Mouse (Mus musculus): ENCODE measurements around the gene Hspg2. TPM values are rescaled to one million over a fixed set of nuclear protein-coding genes. Genes with fewer than 3 reads are reported as not detected.

Gene Hspg2
- polyA plus RNA-seq, 1 experiment from 2014 or later: 7.5 TPM

DNA sequence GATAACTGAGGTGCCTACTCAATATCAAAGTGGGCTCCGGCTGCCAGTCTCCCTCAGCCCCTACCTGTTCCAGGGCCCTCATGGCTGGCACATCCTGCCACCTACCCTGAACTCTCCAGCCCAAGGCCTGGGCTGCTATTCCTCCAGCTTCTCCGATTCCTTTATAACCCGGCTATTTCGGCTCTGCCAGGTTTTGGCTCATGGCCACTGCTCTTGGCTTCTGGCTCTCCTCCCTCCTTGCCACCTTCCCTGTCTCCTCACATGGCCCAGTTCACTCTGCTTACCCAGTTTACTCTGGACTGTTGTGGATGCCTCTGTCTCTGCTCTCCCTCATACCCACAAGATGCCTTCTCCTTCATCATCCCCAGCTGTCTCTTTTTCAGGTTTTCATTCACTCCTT is 122.4 kb downstream of the Hspg2 start:
- Histone ChIP-seq H3K4me3 (replicated peaks) (no peak overlapping the region), H3K36me3 (no peaks in the 10 kb centered on the region), H3K9me3 (replicated peaks) (no peaks in the 10 kb centered on the region), H3K27me3 (replicated peaks) (no peaks in the 10 kb centered on the region), H3K27ac (replicated peaks) (no peak overlapping the region), H3K4me2 (no peak overlapping the region), H3K4me1 (peaks cover 12% of the 10 kb centered on the region), H3K9ac (replicated peaks) (no peak overlapping the region)
- ATAC-seq (ENCODE audit: low FRiP score): no peak
- WGBS: 87% methylated on average over 4 of the region's 4 CpGs

DNA sequence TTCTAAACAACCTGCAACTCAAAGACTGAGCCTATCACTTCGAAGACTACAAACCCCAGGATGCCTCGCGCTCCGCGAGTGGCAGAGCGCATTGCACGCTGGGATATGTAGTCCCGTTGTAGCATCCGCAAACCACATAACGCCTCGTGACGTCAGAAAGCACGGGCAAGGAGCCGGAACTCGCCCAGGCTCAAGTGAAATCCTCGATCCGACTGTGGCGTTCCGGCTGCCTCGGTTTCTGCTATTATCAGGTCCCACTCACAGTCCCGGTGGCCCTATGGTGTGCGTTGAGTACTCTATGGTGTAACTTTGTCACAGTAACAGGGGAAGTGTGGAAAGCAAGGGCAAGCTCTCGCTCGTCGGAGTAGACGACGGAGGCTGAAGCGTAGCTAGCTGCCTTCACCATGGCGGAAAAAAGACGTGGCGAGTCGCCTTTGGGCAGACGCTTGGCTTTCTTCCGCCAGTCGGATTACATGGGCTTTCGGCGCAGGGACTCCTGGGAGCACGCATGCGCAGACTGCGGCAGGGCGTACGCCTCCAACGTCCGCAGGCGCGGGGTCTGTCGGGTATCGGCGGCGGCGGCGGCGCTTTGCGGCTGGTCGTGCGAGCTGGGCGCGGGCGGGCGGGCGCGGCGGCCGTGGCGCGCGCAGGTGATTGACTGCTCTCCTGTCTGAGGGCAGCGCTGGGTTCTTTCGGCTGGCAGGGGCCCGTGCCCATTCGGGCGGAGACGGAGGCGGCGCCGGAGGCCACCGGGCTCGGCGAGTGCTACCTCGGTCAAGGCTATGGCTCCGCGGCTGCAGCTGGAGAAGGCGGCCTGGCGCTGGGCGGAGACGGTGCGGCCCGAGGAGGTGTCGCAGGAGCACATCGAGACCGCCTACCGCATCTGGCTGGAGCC is 125.3 kb downstream of the Hspg2 start, which contains the start of gene Usp48:
Gene Usp48 (plus strand): TSS at position 155 of the 895 bp plus-strand sequence.
- ATAC-seq (ENCODE audit: low FRiP score): peak; percentile 94
- Histone ChIP-seq H3K9me3 (replicated peaks) (no peaks in the 10 kb centered on the region), H3K4me2 (peak within 1 kb of the TSS; percentile 94), H3K27me3 (replicated peaks) (no peaks in the 10 kb centered on the region), H3K27ac (replicated peaks) (peak within 1 kb of the TSS; percentile 100), H3K4me1 (peaks cover 37% of the 10 kb centered on the region), H3K4me3 (replicated peaks) (peak within 1 kb of the TSS; percentile 96), H3K36me3 (no peaks in the 10 kb centered on the region), H3K9ac (replicated peaks) (peak within 1 kb of the TSS; percentile 89)
- under 1% methylated on average over 92 of the region's 92 CpGs for WGBS

DNA sequence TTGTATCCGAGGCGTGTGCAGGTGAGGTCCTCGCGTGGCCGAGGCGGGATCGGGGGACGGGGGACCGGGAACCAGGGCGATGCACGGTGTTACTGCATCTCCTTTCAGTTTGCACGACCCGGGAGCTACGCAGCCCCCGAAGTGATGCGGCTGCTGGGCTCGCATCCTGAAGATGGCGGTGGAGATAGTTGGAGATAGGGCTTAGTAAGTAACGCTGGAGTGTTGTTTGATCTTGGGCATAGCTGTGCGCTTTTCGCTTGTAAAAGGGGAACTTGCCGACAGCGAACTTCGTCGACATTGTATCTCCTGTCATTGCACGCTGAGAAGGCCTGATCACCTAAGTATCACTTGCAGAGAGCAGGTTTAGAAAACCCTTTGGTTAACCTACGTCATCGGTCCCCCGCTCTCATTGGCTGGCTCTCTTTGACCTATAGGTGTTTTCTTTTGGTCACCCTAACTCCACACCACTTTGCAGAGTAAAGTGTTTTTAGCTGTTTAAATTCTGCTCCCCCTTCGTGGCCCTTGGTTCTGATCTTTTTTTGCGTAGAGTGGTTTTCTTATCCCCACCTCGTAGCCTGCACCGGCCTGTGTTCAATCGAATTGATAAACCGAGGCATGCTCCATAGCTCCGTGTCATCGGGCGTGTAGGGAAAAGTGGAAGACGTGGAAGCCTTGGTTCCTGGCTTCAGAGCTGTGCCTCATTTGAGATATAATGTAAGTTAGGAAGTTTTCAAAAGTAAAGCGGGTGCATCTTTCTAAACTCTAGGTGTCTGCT is 126.1 kb downstream of the Hspg2 start:
- peak; percentile 30 for ATAC-seq (ENCODE audit: low FRiP score)
- no peaks in the 10 kb centered on the region for H3K36me3 ChIP-seq
- H3K9ac ChIP-seq (replicated peaks): peak overlapping the region; percentile 89
- peak overlapping the region; percentile 100 for H3K27ac ChIP-seq (replicated peaks)
- 4% methylated on average over 40 of the region's 40 CpGs for WGBS
- H3K4me1 ChIP-seq: peaks cover 46% of the 10 kb centered on the region
- peak overlapping the region; percentile 94 for H3K4me2 ChIP-seq
- H3K9me3 ChIP-seq (replicated peaks): no peaks in the 10 kb centered on the region
- peak overlapping the region; percentile 96 for H3K4me3 ChIP-seq (replicated peaks)
- no peaks in the 10 kb centered on the region for H3K27me3 ChIP-seq (replicated peaks)

DNA sequence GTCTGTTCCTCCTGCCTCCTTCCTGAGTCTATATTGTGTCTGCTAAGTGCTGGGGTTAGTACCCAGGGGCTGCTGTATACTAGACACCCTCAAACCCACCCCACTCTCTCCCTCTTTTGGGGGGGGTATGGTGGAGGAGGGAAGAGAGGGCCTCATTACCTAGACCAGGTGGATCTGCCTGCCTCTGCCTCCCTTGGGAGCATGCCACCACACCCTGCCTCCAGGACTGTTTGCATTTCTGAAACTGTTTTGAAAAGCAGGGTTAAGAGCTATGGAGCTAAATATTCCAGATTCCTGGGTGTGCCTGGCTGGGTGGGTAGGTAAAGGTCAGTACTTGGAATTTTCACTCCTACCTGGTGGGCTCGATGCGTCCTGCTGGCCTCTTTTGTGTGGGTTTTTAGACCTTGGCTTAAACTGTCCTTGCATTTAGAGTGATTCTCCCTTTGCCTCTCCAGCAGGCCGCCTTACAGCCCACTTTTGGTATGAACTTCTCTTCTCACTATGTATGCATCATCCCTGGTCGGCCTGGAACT is 128.6 kb downstream of the Hspg2 start:
- no peak for ATAC-seq (ENCODE audit: low FRiP score)
- H3K36me3 ChIP-seq: no peaks in the 10 kb centered on the region
- no peaks in the 10 kb centered on the region for H3K9me3 ChIP-seq (replicated peaks)
- no peak overlapping the region for H3K9ac ChIP-seq (replicated peaks)
- 93% methylated on average over 4 of the region's 4 CpGs for WGBS
- H3K27me3 ChIP-seq (replicated peaks): no peaks in the 10 kb centered on the region
- H3K4me3 ChIP-seq (replicated peaks): no peak overlapping the region
- H3K4me1 ChIP-seq: peaks cover 57% of the 10 kb centered on the region
- no peak overlapping the region for H3K4me2 ChIP-seq
- no peak overlapping the region for H3K27ac ChIP-seq (replicated peaks)

DNA sequence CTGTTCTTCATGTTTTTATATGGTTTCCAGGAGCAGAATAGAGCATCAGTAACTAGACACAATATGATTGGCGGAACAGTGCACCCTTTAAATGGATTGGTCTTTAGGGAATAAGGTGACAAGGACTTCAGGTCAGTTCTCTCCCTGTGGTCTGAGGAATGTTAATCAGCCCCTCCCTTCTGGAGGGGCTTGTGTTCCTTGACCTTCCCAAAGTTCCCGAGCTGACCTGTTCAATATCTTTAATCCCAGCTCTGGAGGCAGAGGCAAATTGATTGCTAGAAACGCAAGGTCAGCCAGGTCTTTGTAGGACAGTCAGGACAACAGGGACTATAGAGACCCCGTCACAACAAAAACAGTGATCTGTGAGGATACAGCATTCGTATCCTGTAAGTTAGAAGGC is 130.0 kb downstream of the Hspg2 start:
- Histone ChIP-seq H3K4me3 (replicated peaks) (no peak overlapping the region), H3K4me2 (no peak overlapping the region), H3K9me3 (replicated peaks) (no peaks in the 10 kb centered on the region), H3K9ac (replicated peaks) (no peak overlapping the region), H3K27me3 (replicated peaks) (no peaks in the 10 kb centered on the region), H3K36me3 (no peaks in the 10 kb centered on the region), H3K27ac (replicated peaks) (no peak overlapping the region), H3K4me1 (peaks cover 61% of the 10 kb centered on the region)
- ATAC-seq (ENCODE audit: low FRiP score): no peak
- WGBS: 88% methylated on average over 5 of the region's 5 CpGs

DNA sequence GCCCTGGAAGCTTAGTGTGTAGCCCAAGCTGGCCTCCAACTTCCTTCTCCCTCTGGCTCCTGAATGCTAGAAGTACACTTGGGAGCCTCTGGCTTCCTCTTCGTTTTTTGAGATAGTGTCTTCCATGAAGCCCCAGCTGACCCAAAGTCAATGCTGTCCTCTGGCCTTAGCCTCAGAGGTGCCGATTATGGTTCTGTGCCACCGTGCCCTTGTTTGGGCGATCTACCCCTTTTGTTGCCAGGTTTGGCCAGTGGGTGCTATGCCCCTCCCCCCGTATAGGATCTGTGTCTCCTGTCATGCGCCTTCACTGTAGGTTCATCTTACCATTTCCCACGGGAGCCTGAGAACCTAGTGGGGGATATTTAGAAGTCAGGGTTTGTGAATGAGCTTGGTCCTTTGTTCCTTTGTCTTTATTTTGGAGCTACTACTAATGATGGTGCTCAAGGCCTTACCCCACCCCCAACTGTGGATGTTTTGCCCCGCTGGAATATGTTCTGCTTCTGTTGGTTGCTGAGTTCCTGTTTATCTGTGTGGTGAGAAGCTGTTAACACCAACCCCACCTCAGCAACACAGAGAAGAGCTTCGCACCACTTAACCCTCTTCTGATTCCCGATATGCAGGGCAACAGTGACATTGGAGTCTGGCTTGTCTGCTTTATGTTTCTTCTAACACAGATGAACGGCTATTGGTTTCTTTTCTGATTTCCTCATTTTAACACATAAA is 135.0 kb downstream of the Hspg2 start:
- peaks cover 29% of the 10 kb centered on the region for H3K4me1 ChIP-seq
- no peak overlapping the region for H3K9ac ChIP-seq (replicated peaks)
- H3K36me3 ChIP-seq: peaks cover 33% of the 10 kb centered on the region
- H3K9me3 ChIP-seq (replicated peaks): no peaks in the 10 kb centered on the region
- H3K4me3 ChIP-seq (replicated peaks): no peak overlapping the region
- WGBS: 82% methylated on average over 11 of the region's 11 CpGs
- no peak overlapping the region for H3K27ac ChIP-seq (replicated peaks)
- H3K4me2 ChIP-seq: no peak overlapping the region
- no peaks in the 10 kb centered on the region for H3K27me3 ChIP-seq (replicated peaks)
- ATAC-seq (ENCODE audit: low FRiP score): no peak

DNA sequence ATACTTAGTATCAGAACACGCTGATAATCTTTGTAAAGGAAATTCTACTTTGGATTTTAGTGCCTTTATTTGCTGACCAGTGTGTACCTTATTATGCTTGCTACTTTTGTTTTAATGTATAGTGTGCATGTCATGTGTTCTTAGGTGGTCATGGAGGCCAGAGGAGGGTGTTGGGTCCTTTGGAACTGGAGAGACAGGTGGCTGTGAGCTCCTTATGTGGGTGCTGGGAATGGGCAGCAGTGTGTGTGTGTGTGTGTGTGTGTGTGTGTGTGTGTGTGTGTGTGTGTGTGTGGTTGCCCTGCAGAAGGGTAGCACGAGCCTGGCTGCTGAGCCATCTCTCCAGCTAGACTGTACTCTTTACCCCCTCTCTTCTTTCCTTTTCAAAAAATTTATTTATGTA is 138.5 kb downstream of the Hspg2 start:
- Histone ChIP-seq H3K36me3 (peaks cover 66% of the 10 kb centered on the region), H3K27me3 (replicated peaks) (no peaks in the 10 kb centered on the region), H3K9ac (replicated peaks) (no peak overlapping the region), H3K4me3 (replicated peaks) (no peak overlapping the region), H3K4me2 (no peak overlapping the region), H3K27ac (replicated peaks) (no peak overlapping the region), H3K9me3 (replicated peaks) (no peaks in the 10 kb centered on the region), H3K4me1 (peaks cover 7% of the 10 kb centered on the region; the same call in 1 of the 2 replicates)
- ATAC-seq (ENCODE audit: low FRiP score): no peak
- WGBS: 92% methylated on average over 2 of the region's 2 CpGs

DNA sequence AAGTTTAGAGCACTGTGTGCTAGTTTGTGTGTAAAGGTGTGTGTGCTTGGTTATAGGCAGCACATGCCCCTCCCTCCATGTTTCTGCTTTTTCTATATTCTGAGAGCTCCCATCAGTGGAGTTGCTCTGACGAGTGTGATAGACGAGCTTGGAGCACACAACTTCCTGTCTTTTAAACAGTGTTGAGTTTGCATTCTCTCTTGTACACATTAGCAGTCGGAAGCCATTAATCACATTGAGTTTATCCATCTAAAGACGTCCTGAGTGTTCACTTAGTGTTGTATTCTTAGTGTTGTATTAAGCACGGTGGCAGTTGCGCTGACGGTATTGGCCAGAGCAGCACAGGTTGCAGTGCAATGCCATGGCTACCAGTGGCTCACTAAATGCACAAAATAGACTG is 140.7 kb downstream of the Hspg2 start:
- H3K27ac ChIP-seq (replicated peaks): no peak overlapping the region
- no peak overlapping the region for H3K4me2 ChIP-seq
- no peak overlapping the region for H3K9ac ChIP-seq (replicated peaks)
- 82% methylated on average over 7 of the region's 7 CpGs for WGBS
- no peaks in the 10 kb centered on the region for H3K9me3 ChIP-seq (replicated peaks)
- no peak for ATAC-seq (ENCODE audit: low FRiP score)
- H3K4me1 ChIP-seq: no peaks in the 10 kb centered on the region
- no peaks in the 10 kb centered on the region for H3K27me3 ChIP-seq (replicated peaks)
- no peak overlapping the region for H3K4me3 ChIP-seq (replicated peaks)
- peaks cover 89% of the 10 kb centered on the region for H3K36me3 ChIP-seq

DNA sequence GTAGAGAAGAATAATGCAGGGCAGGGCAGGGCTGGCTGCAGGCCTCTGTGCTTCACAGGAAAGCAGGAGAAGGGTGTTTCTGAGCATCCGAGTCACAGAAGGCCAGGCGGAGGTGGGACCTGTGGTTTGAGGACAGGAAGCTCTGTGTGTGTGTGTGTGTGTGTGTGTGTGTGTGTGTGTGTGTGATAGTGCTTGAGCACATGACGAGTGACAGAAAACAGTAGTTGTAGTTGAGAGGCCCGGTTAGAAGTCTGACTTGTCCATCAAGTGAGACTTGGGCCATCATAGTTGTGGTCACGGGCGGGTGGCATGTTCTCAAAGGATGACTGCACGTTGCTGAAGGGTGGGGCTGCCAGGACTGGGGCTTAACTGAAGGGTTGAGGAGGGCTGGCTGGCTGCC is 141.1 kb downstream of the Hspg2 start:
- H3K27me3 ChIP-seq (replicated peaks): no peaks in the 10 kb centered on the region
- ATAC-seq (ENCODE audit: low FRiP score): no peak
- H3K4me1 ChIP-seq: no peaks in the 10 kb centered on the region
- no peak overlapping the region for H3K4me3 ChIP-seq (replicated peaks)
- no peak overlapping the region for H3K4me2 ChIP-seq
- no peak overlapping the region for H3K9ac ChIP-seq (replicated peaks)
- peaks cover 92% of the 10 kb centered on the region for H3K36me3 ChIP-seq
- no peaks in the 10 kb centered on the region for H3K9me3 ChIP-seq (replicated peaks)
- H3K27ac ChIP-seq (replicated peaks): no peak overlapping the region
- WGBS: 88% methylated on average over 7 of the region's 7 CpGs

DNA sequence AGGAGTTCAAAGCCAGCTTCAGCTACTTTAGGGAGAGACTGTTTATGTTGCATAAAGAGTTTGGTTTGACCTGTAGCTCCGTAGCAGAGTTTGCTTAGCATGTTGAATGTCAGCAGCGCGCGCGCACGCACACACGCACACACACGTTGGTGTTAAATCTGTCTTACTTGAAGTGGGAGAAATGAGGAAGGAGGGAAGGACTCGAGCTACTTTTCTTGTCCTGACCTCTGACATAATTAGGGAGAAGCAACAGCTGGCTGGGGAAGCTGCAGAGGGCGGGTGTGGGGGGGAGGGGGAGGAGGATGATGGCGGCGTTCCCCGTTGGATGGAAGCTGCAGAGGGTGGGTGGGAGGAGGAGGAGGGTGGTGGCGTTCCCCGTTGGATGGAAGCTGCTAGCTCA is 141.7 kb downstream of the Hspg2 start:
- no peak for ATAC-seq (ENCODE audit: low FRiP score)
- H3K27me3 ChIP-seq (replicated peaks): no peaks in the 10 kb centered on the region
- no peak overlapping the region for H3K4me2 ChIP-seq
- peaks cover 91% of the 10 kb centered on the region for H3K36me3 ChIP-seq
- H3K27ac ChIP-seq (replicated peaks): no peak overlapping the region
- H3K4me3 ChIP-seq (replicated peaks): no peak overlapping the region
- H3K9me3 ChIP-seq (replicated peaks): no peaks in the 10 kb centered on the region
- H3K9ac ChIP-seq (replicated peaks): no peak overlapping the region
- WGBS: 80% methylated on average over 15 of the region's 15 CpGs
- H3K4me1 ChIP-seq: no peaks in the 10 kb centered on the region
